15 mouse cellular contexts compared by ENCODE assay signal in the genomic region with DNA sequence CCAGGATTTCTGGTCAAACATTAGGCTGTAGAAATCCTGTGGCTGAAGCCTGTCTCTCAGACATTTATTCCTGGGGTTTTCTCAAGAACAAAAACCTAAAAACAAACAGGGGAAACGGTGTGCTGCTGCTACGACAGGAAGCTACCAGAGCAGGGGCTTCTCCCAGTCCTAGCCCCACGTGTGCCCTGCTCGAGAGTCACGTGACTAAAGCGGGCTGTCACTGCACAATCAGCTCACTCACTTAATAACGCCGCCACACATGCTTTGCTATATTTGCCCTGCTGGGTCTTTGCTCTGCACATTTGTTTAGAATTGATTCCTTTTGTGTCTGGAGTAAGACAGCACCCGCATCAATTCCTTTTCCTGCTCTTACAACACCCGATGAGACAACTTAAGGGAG.
DNase-seq lines count a peak whose midpoint lies in the region; TF ChIP-seq lines count a peak whose summit lies in the region.
"Had no signal": no experiment of that assay in that cellular context is flagged by ENCODE, and none has a peak within 500 bp of the region (broad histone marks: within the 10 kb centered on the region; RNA-seq: fewer than 3 reads in every experiment).

No protein-coding gene starts in this region.

- WGBS in kidney, adult 2 months: 85% methylated on average over 10 of the region's 10 CpGs

- TF ChIP-seq RAD21 in CH12.LX (IDR thresholded peaks at IDR 0.05; ENCODE audit: low read depth, low read length): no peak

- H3K4me3 ChIP-seq in gastrocnemius, adult 2 months: no peak overlapping the region
- no peak overlapping the region for H3K4me3 ChIP-seq in kidney, adult 2 months (ENCODE audit: insufficient read depth, low read depth, low read length)
- no peak overlapping the region for H3K4me3 ChIP-seq in CH12.LX (replicated peaks in 1 of 3; ENCODE audit: low read depth in 2 of 3, low read length in 2 of 3, poor library complexity in 1 of 3)
- H3K4me3 ChIP-seq: forebrain, embryonic 12.5 days; heart, embryonic 15.5 days; hindbrain, embryonic 12.5 days; midbrain, embryonic 12.5 days had no signal

- TF ChIP-seq CTCF in gastrocnemius, adult 2 months (IDR thresholded peaks at IDR 0.05): no peak
- no peak for TF ChIP-seq CTCF in kidney, adult 2 months (conservative IDR thresholded peaks at IDR 0.05; ENCODE audit: insufficient read depth, insufficient read length, low read depth, low read length)
- TF ChIP-seq CTCF in CH12.LX (conservative IDR thresholded peaks at IDR 0.05 in 1 of 2, IDR thresholded peaks at IDR 0.05 in 1 of 2; ENCODE audit: low read depth in 2 of 2, low read length in 2 of 2): no peak

- DNase-seq in gastrocnemius, adult 2 months: no peak
- DNase-seq in gastrocnemius, adult 8-10 months (ENCODE audit: low spot score in 2 of 2): no peak
- DNase-seq in kidney, adult 2 months: no peak
- DNase-seq in kidney, postnatal 14 days: no peak
- DNase-seq in CH12.LX (ENCODE audit: extremely low read depth): no peak
- peak; percentile 8 for DNase-seq in naive thymus-derived CD4-positive, alpha-beta T cell, adult 2 months (ENCODE audit: low read depth)
- DNase-seq in Muller cell, postnatal 12 days (ENCODE audit: inconsistent ontology term): no peak
- DNase-seq in right cerebral cortex, postnatal 14 days: no peak
- DNase-seq: cerebellum, adult 9-11 months; left cerebral cortex, postnatal 4 days; liver had no signal

- no peak for TF ChIP-seq EP300 in CH12.LX (IDR thresholded peaks at IDR 0.05; ENCODE audit: low read length)

- intact Hi-C loops in gastrocnemius, adult 2 months (cut with DNase I): no loop called here

- H3K27me3 ChIP-seq in kidney, adult 2 months (replicated peaks; ENCODE audit: control insufficient read depth, insufficient read depth, low read length): no peaks in the 10 kb centered on the region
- no peaks in the 10 kb centered on the region for H3K27me3 ChIP-seq in CH12.LX (replicated peaks)
- H3K27me3 ChIP-seq: forebrain, embryonic 12.5 days; heart, embryonic 15.5 days; hindbrain, embryonic 12.5 days; midbrain, embryonic 12.5 days had no signal

- H3K9ac ChIP-seq in CH12.LX (ENCODE audit: insufficient read depth, low read depth): no peak overlapping the region
- H3K9ac ChIP-seq: forebrain, embryonic 12.5 days; heart, embryonic 15.5 days; hindbrain, embryonic 12.5 days; midbrain, embryonic 12.5 days had no signal

- H3K27ac ChIP-seq in gastrocnemius, adult 2 months: peak overlapping the region; percentile 61; the same call in 1 of the 2 replicates
- H3K27ac ChIP-seq in kidney, adult 2 months (ENCODE audit: insufficient read depth, low read depth, low read length): peak overlapping the region; percentile 15
- no peak overlapping the region for H3K27ac ChIP-seq in CH12.LX (ENCODE audit: insufficient read depth, low read depth)
- H3K27ac ChIP-seq: forebrain, embryonic 12.5 days; hindbrain, embryonic 12.5 days; midbrain, embryonic 12.5 days had no signal

- no peak for TF ChIP-seq POLR2A in kidney, adult 2 months (IDR thresholded peaks at IDR 0.05; ENCODE audit: low read depth, low read length)
- TF ChIP-seq POLR2A in CH12.LX (IDR thresholded peaks at IDR 0.05; ENCODE audit: low read depth, low read length): no peak

- H3K9me3 ChIP-seq in CH12.LX (replicated peaks; ENCODE audit: low read length): no peaks in the 10 kb centered on the region
- H3K9me3 ChIP-seq: forebrain, embryonic 12.5 days; heart, embryonic 15.5 days; hindbrain, embryonic 12.5 days; midbrain, embryonic 12.5 days had no signal

- H3K4me2 ChIP-seq in CH12.LX (ENCODE audit: insufficient read depth, low read depth, poor library complexity, severe bottlenecking): no peak overlapping the region
- H3K4me2 ChIP-seq: forebrain, embryonic 12.5 days; heart, embryonic 15.5 days; hindbrain, embryonic 12.5 days; midbrain, embryonic 12.5 days had no signal

- H3K79me2 ChIP-seq in CH12.LX (replicated peaks; ENCODE audit: control insufficient read depth, extremely low read depth, insufficient read depth, poor library complexity, severe bottlenecking): no peaks in the 10 kb centered on the region

- H3K4me1 ChIP-seq in kidney, adult 2 months (ENCODE audit: control insufficient read depth, insufficient read depth, low read length): peaks cover 4% of the 10 kb centered on the region
- no peaks in the 10 kb centered on the region for H3K4me1 ChIP-seq in CH12.LX (ENCODE audit: control insufficient read depth in 1 of 2, insufficient read depth in 2 of 2)

- in situ Hi-C loops in CH12.LX (cut with MboI; ENCODE audit: low pct_ligation_motif_present, low pct_unique_long_range_greater_than_20kb, low sequenced_read_pairs): no loop called here

- dilution Hi-C loops in CH12.LX (cut with MboI; ENCODE audit: extremely low pct_ligation_motif_present, extremely low pct_unique_long_range_greater_than_20kb, low sequenced_read_pairs): no loop called here

- no peaks in the 10 kb centered on the region for H3K36me3 ChIP-seq in kidney, adult 2 months (ENCODE audit: control insufficient read depth, insufficient read depth, low read length)
- no peaks in the 10 kb centered on the region for H3K36me3 ChIP-seq in CH12.LX (replicated peaks in 1 of 2; ENCODE audit: control insufficient read depth in 1 of 2, insufficient read depth in 1 of 2, low read length in 1 of 2)
- H3K36me3 ChIP-seq: forebrain, embryonic 12.5 days; heart, embryonic 15.5 days; hindbrain, embryonic 12.5 days; midbrain, embryonic 12.5 days had no signal

TF ChIP-seq in CH12.LX, 34 proteins besides CTCF, POLR2A, EP300 and RAD21:
- TF ChIP-seq SIN3A (IDR thresholded peaks at IDR 0.05; ENCODE audit: low read length): no peak
- TF ChIP-seq JUND (conservative IDR thresholded peaks at IDR 0.05; ENCODE audit: low read depth, low read length): no peak
- no peak for TF ChIP-seq MEF2A (IDR thresholded peaks at IDR 0.05; ENCODE audit: borderline replicate concordance, low read depth, low read length)
- TF ChIP-seq BHLHE40 (IDR thresholded peaks at IDR 0.05; ENCODE audit: low read depth, low read length): 0 out of 2 replicates have a peak, but pooled peaks have one; percentile 16
- TF ChIP-seq ZMIZ1 (IDR thresholded peaks at IDR 0.05; ENCODE audit: low read depth, low read length): no peak
